Mouse (Mus musculus): Measurements from ENCODE around the gene Pex14. TPM values are rescaled to one million over a fixed set of nuclear protein-coding genes. Genes with fewer than 3 reads are reported as not detected.

Pex14 gene
- total RNA-seq, 2 experiments from 2014 or later: 19.4 to 20.1 TPM

DNA sequence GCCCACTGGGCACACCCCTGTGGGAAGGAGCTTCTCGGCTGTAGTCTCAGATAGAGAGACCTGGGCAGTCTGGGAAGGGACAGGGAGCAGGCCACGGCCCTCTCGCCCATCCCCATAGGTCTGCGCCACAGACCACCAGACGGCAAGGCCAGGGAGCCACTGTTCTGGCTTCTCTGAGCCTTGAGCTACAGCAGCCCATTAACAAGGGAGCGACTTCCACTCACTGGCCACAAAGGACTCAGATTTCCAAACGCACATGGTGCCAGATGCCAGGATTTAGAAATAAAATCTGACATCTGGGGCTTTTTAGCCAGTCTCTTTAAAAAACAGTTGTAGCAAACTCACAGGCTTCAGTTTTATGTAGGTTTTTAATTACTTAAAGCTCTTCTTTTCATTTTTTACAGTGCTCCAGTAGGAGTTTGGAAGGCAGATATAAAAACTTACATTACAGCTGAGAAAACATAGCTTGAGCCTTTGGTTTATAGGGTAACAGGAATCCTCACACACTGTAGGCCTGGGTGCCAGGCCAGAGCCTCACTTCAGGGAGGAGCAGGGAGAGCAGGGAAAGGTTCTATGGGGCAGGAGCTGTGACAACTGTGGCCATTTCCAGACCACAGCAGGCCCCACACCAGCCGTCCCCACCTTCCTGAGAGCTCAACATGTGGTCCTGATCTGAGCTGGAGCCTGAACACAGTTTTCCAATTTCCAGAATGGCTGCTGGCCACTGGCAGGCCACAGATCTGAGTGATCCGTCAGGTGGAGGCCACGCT, 134.9 kb downstream of the Pex14 start:
- intact Hi-C loops (cut with DNase I): loop anchor here (5.0 kb wide), 2 partner anchors 152 to 222 kb away; no protein-coding TSS in a partner anchor
- no peak for DNase-seq (ENCODE audit: low spot score)

DNA sequence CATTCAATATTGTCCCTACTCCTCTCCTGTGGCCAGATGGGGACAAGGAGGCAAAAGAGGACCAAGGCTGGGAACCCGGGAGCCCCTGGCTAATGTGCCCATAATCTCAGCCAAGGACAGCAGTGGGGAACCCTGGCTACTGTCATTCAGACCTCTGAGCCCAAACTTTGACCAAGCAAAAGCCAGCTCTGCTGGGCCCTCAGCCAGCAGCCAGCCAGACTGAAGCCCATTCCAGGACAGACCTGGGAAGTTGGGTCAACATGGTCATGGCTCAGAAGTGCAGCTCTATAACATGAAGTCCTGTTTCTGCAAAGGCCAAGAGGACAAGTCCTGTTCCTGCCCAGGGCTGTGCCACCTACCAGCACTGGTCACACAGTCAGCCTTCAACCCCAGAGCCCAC, 137.6 kb downstream of the Pex14 start:
- no peak for DNase-seq (ENCODE audit: low spot score)
- intact Hi-C loops (cut with DNase I): loop anchor here (5.0 kb wide), 2 partner anchors 150 to 220 kb away; no protein-coding TSS in a partner anchor

DNA sequence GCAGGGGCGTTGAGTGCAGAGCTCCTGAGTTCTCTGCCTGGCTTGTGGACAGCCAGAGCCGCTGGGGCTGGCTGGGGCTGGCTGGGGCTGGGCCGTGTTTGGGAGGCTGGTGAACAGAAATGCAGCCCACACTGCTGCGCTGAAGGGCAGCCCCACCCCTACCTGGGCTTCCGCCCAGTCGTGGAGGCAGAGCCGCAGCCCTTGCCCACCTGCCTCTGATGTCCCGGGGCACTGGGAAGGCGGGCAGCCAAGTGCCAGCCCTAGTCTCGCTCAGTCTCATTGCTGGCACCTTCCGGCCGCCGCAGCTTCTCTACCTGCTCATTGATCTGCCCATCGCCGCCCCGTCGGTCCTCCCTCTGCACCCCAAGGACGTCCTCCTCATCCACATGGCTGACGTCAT, 138.6 kb downstream of the Pex14 start:
- intact Hi-C loops (cut with DNase I): loop anchor here (5.0 kb wide), 2 partner anchors 149 to 219 kb away; no protein-coding TSS in a partner anchor
- no peak for DNase-seq (ENCODE audit: low spot score)

DNA sequence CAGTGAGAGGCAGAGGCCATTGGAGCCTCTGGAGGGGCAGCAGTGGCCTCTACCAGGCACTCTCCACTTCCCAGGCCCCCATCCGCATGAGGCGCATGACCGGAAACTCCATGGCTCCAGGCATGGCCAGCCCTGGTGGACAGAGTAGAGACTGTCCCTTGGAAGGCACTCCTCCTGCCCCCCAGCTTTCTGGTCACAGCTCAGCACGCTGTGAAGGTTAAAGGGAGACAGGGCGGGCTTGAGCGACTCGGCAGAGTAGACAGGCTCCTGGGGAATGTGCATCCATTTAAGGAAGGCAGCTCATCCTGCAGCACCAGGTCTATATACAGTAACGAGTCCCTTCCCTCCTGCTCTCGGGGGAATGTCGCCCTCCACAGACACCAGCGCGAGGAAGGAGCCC, 139.7 kb downstream of the Pex14 start:
- intact Hi-C loops (cut with DNase I): loop anchor here (5.0 kb wide), 2 partner anchors 148 to 218 kb away; no protein-coding TSS in a partner anchor
- DNase-seq (ENCODE audit: low spot score): no peak

DNA sequence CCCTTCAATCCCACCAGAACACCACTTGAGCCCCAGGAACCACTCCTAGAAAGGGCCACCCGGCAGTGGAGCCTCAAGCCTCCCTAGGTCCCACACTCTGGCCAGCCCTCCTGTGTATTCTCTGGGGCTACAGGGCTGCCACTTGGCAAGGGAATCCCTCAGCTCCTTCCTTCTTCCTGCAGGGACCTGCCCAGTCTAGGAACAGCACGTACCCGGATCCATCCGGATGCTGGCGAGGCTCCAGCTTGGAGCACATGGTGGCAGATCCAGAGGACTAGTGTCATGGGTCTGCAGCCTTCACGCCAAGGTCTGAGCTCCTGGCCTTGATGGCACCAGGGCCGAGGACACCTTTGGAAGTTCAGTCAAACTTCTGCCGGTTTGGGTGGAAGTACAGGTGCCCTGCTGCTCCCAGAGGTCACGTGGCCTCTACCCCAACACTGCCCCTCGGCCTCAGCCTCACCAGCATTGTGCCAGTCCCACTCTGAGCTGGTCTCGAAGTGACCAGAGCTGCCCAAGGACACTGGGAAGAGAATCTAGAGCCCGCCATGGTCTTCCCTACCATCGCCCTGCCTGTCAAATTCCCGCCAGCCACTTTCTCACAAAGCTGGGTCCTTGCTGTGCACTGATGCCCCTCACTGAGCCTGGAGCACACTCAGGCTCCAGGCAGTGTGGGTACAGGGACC, 144.4 kb downstream of the Pex14 start:
- intact Hi-C loops (cut with DNase I): loop anchor here (5.0 kb wide), 1 partner anchor 92 kb away; no protein-coding TSS in a partner anchor

DNA sequence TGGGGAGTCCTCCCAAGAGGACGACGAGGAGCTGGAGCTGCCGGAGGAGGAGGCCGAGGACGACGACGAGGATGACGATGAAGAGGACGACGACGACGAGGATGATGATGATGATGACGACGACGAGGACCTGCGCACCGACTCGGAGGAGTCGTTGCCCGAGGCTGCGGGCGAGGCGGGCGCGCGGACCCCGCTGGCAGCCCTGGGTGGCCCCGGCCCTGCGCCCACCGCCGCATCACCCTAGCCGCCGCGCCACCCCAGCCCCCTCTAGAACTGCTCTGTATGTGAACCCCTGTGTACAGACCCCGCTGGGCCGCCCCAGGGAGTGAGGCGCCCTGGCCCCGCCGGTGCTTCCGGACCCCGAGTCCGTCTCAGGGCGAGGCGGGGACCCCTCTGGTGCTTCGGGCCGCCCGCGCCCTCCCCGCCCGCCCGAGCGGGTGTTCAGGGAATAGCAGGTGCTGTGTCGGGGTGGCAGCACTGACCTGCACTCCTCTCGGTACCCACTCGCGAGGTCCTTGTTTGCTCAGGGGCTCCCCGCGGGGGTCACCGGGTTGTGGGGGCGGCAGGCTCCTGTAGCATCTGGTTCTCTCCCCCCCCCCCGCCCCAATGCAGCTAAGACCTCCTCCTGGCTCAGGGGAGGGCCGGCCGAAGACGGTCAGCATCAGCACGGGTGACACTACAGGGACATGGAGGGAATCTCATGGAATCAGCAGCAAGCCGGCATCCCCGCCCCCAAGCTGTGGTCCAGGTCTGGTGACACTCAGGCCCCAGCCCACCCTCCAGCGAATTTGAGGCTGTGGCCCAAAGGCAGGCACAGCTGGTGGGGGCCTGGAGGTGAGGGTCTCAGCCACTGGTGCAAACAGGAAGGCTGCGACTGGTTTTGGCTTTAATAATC, 147.1 kb downstream of the Pex14 start:
- DNase-seq (ENCODE audit: low spot score): no peak
- intact Hi-C loops (cut with DNase I): loop anchor here (5.0 kb wide), 1 partner anchor 50 kb away; no protein-coding TSS in a partner anchor

More for the DNA sequence above, 144.4 kb downstream of the Pex14 start:
- peak; percentile 72 for DNase-seq (ENCODE audit: low spot score)

DNA sequence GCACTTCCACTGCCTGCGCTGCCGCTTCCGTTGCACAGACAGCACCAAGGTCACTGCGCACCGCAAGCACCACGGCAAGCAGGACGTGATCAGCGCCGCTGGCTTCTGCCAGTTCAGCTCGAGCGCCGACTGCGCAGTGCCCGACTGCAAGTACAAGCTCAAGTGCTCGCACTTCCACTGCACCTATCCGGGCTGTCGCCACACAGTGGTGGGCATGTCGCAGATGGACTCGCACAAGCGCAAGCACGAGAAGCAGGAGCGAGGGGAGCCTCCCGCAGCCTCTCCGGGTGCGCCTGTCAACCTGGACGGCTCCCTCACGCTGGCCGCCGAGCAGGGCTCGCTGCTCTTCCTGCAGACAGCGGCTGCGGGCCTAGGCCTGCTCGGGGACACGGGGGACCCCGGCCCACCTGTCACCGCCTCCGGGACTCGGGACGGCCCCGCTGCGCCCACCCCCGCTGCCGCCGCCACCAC, 147.8 kb downstream of the Pex14 start:
- intact Hi-C loops (cut with DNase I): loop anchor here (5.0 kb wide), 1 partner anchor 50 kb away; no protein-coding TSS in a partner anchor

DNA sequence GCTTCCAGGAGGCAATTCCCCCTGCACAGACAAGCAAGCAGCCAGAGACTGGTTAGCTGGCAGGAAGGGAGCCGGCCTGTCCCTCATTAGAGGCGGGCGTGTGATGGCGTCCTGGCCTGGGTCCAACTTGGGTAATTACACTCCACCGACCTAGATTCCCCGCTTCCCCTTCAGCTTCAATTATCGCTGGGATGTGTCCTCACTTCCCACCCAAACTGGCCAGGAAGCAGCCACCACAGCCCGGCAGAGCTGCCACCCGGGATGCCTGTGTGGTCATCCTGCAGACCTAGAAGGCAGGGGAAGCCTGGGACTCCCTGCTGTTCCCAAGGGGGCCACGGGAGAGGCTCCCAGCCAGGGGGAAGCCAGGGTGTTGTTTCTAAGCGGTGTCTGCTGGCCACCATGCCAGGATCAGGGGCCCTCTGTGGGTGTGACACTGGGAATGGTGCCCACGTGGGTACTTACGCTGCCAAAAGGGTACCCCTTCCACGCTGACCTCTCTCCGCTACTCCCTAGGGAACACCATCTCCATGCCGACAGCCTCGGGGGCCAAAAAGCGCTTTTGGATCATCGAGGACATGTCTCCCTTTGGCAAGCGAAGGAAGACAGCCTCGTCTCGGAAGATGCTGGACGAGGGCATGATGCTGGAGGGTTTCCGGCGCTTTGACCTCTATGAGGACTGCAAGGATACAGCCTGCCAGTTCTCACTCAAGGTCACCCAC, 148.6 kb downstream of the Pex14 start:
- DNase-seq (ENCODE audit: low spot score): peak; percentile 45
- intact Hi-C loops (cut with DNase I): loop anchor here (5.0 kb wide), 1 partner anchor 49 kb away; no protein-coding TSS in a partner anchor

More for the DNA sequence above, 147.8 kb downstream of the Pex14 start:
- DNase-seq (ENCODE audit: low spot score): no peak

DNA sequence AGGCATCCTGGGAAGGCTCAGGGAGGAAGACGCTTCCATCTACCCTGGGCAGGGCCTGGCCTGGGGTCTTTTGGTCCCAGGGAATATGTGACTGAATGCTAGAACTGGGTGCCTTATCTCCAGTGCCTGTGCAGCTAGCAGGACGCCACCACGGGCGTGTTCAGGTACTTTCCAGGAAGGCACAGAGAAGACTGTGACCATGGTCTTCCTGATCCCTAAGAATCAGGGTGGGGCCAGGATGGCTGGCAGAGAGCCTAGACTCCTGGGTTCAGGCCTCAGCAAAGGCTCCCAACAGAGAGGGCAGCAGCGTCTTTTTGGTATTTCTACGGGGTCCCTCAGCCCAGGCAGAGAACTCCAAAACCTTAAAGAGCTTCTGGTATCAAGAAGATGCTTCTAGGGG, 149.2 kb downstream of the Pex14 start:
- DNase-seq (ENCODE audit: low spot score): no peak
- intact Hi-C loops (cut with DNase I): loop anchor here (5.0 kb wide), 1 partner anchor 48 kb away; no protein-coding TSS in a partner anchor

DNA sequence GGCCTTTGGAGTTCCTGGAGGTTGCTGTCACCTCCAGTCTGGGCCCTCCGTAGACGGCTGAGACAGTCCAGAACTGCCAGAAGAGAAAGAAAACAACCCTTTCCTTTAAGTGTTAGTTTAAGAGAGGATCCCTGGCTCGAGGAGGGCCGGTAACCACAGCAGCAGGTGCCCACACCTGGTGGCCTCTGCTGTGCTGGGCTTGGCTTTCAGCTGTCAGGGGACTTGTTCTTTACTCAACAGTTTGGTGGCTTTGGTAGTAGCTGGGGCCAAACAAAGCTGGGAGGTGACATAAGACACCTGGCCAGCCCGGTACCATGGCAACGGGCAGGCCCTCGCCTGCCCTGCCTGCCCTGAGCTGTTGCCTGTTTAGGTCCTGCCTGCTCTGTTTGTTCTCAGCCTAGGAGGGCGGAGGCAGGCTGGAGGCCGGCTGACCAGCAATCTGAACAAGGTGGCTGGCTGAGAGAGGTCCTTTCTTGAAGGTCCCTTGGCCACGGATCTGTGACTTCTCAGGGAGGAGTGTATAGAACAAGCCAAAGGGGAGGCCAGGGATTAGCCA, 151.8 kb downstream of the Pex14 start:
- intact Hi-C loops (cut with DNase I): no loop called here
- no peak for DNase-seq (ENCODE audit: low spot score)

DNA sequence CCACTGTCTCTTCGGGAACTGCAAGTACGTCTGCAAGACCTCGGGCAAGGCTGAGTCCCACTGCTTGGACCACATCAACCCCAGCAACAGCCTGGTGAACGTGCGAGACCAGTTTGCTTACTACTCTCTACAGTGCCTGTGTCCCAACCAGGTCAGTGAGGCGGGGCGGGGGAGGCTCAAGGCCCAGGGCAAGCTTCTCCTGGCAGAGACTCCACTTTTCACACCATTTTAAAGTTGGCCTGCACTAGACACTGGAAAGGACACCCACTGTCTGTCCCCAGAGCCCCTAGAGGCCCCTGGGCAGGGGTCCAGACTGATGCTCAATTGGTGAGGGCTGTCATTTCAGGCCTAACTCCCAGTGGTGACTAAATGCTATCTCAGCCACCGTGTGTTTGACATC, 153.6 kb downstream of the Pex14 start:
- no peak for DNase-seq (ENCODE audit: low spot score)
- intact Hi-C loops (cut with DNase I): no loop called here

DNA sequence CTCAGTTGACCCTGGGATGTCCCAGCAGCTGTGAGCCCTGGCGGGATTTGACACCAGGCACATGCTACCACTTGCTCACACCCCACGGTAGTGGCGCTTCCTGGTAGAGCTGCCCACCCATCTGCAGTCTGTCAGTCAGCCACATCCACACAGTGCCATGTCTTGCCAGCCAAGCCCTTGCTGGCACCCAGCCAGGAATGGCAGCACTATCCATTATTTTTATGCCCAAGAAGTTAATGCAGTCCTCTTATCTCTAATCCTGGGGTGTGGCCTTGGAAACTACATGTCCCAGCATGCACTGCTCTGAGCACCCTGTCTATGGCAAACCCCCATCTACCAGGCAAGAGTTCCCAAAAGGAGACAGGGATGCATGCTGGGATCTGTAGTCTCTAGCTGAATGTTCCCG, 154.2 kb downstream of the Pex14 start:
- DNase-seq (ENCODE audit: low spot score): no peak
- intact Hi-C loops (cut with DNase I): no loop called here

DNA sequence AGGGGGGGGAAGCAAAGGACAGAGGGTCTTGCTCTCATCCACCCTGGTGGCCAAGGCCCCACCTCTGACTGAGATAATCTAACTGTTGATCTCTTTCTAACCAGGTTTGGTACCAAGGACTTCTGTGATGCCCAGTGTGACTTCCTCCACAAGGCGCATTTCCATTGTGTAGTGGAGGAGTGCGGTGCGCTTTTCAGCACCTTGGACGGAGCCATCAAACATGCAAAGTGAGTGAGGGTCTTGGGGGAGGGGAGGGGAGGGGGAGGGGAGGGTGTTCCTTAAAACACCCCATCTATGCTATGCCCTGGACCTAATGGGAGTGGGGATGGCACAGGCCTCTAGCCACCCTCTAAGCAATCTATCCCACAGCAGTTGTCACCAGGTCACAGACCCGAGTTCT, 156.6 kb downstream of the Pex14 start:
- intact Hi-C loops (cut with DNase I): no loop called here
- no peak for DNase-seq (ENCODE audit: low spot score)

DNA sequence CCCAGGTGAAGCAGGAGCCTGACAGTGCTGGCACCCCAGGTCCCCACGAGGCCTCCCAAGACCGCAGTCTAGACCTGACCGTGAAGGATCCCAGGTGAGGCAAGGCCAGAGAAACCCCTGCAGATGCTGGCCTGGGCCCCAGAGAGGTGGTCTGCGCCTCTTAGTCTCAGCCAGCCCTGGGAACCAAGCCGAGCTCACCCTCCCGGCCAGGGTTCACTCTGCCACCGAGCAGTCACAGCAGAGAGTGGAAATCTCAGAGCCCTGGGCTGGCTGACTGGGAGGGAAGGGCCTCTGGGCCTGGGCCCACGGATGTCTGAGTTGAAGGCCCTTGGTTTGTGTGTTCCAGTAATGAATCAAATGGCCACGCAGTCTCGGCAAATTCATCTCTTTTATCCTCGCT, 158.4 kb downstream of the Pex14 start:
- no peak for DNase-seq (ENCODE audit: low spot score)
- intact Hi-C loops (cut with DNase I): no loop called here

DNA sequence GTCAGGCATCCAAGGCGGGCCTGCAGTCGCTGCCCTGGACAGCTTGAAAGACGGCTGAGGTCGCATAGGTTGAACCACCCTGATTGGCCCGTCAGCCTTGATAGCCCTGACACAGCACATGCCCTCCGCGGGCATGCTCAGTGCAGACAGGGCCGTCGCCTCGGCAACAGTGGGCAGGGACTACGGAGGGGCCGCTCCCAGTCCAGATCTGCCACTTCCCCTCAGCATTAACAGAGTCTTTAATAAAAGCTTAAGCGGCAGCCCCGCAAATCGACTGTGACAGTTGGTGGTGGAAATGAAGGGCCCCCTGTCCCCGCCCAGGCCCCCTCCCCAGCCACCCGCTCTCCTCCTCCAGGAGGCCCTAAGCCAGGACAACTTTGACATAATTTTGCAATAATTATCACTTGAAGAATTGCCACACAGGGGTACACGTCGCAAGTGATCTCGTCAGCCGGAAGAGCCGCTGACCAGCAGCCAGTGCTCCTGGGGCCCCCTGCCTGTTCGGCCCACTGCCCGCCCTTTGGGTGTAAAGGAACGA, 158.9 kb downstream of the Pex14 start:
- peak; percentile 52 for DNase-seq (ENCODE audit: low spot score)
- intact Hi-C loops (cut with DNase I): no loop called here

DNA sequence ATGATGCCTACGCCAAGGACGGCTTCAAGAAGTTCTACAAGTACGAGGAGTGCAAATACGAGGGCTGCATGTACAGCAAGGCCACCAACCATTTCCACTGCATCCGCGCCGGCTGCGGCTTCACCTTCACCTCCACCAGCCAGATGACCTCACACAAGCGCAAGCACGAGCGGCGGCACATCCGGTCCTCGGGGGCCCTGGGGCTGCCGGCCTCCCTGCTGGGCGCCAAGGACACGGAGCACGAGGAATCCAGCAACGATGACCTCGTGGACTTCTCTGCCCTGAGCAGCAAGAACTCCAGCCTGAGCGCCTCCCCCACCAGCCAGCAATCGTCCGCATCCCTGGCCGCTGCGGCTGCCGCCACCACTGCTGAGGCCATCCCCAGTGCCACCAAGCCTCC, 161.1 kb downstream of the Pex14 start:
- intact Hi-C loops (cut with DNase I): no loop called here

DNA sequence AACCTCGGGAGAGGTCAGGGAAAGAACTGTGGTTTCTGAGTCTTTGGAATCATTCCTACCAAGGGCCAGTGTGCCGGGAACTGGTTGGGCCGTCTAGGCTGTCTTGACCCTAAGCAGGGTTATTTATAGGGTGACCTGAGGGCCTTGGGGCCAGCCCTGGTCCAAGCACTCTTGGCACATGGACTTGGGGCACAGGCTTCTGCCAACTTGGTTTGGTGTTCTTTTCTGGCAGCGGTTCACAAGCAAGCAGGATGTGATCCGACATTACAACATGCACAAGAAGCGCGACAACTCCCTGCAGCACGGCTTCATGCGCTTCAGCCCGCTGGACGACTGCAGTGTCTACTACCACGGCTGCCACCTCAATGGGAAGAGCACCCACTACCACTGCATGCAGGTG, 162.9 kb downstream of the Pex14 start:
- no peak for DNase-seq (ENCODE audit: low spot score)
- intact Hi-C loops (cut with DNase I): no loop called here

More for the DNA sequence above, 161.1 kb downstream of the Pex14 start:
- DNase-seq (ENCODE audit: low spot score): no peak

DNA sequence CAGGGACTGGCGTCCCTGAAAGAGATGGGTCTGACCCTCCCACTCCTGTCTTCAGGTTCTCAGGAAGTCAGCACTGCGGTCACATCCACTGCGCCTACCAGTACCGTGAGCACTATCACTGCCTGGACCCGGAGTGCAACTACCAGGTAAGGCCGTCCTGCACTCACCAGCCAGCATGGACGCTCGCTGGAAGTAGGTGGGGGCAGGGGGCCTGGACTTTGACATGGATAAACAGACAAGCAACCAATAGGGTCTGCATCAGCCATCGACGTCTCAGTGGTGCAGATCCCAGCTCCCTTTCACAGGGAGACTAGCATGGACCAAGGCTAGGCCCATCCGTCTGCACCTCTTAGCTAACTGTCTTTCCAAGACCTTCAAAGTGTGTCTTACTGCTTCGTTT, 163.6 kb downstream of the Pex14 start:
- DNase-seq (ENCODE audit: low spot score): no peak
- intact Hi-C loops (cut with DNase I): no loop called here

DNA sequence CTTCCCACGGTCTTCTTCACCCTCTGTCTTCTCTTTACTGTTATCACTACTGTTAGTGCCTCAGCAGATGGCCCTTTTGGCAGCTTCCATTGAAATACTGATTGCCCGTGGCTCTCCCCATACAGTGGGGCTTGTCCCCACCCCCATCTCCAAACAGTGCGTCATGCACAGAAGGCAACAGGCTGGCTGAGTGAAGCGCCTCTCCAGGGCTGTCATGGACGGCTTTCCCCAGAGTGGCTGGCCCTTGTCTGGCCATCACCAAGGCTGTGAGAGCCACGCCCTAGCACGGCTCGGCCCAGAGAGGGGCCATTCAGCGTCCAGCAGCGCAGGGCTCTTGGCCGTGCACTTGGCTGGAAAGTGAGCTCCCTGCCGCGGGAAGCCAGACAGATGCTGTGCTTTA, 164.5 kb downstream of the Pex14 start:
- intact Hi-C loops (cut with DNase I): no loop called here
- DNase-seq (ENCODE audit: low spot score): peak; percentile 49
